Mouse (Mus musculus) MEL (cell line): ENCODE measurements around the gene Tspan4. TPM values are rescaled to one million over a fixed set of nuclear protein-coding genes. Genes with fewer than 3 reads are reported as not detected.
A peak's percentile ranks its signal among the peaks of the same experiment; 100 is the strongest.

Source experiments
- DNase-seq: peaks from one replicate; pipeline ENCODE4 v3.0.0; 2011; ENCODE audit warnings: low read depth, low spot score
- H3K27ac ChIP-seq: 2 replicates; pipeline ENCODE4 v1.5.1; 2012; ENCODE audit warnings: low read depth, mild to moderate bottlenecking, control low read depth, low read length, moderate library complexity; ENCODE audit not compliant: control insufficient read depth
- H3K27me3 ChIP-seq, 2 experiments: fragments of 150-350 bp in 1 of 2; sonication (generic) in 1 of 2; 2 replicates each; pipeline ENCODE4 v1.6.1; 2012; ENCODE audit warnings: low read length in 2 of 2, mild to moderate bottlenecking in 2 of 2, improper control_type of control experiment in 1 of 2, moderate library complexity in 1 of 2; ENCODE audit not compliant: insufficient read depth in 2 of 2, control insufficient read depth in 1 of 2
- H3K36me3 ChIP-seq, 2 experiments: 2 replicates each; pipeline ENCODE4 v1.6.1; 2012 to 2014; ENCODE audit warnings: low read length in 2 of 2, improper control_type of control experiment in 1 of 2, inconsistent platforms in 1 of 2, mild to moderate bottlenecking in 1 of 2; ENCODE audit not compliant: insufficient read depth in 2 of 2, control insufficient read depth in 1 of 2
- H3K4me1 ChIP-seq, 2 experiments: fragments of 150-350 bp in 1 of 2; sonication (generic) in 1 of 2; 2 replicates each; pipeline ENCODE4 v1.6.1; 2012; ENCODE audit warnings: low read length in 2 of 2, improper control_type of control experiment in 1 of 2, mild to moderate bottlenecking in 1 of 2; ENCODE audit not compliant: insufficient read depth in 2 of 2, control insufficient read depth in 1 of 2
- H3K4me3 ChIP-seq, 2 experiments: fragments of 150-350 bp in 1 of 2; sonication (generic) in 1 of 2; 2 replicates each; pipeline ENCODE4 v1.5.1; 2012; ENCODE audit warnings: low read depth in 2 of 2, low read length in 2 of 2, mild to moderate bottlenecking in 2 of 2, moderate library complexity in 2 of 2, control low read depth in 1 of 2, improper control_type of control experiment in 1 of 2; ENCODE audit not compliant: control insufficient read depth in 1 of 2, insufficient read depth in 1 of 2
- H3K79me2 ChIP-seq: 2 replicates; pipeline ENCODE4 v1.6.1; 2012; ENCODE audit warnings: mild to moderate bottlenecking, low read length, moderate library complexity; ENCODE audit not compliant: control insufficient read depth, poor library complexity, insufficient read depth
- H3K9ac ChIP-seq: 2 replicates; pipeline ENCODE4 v1.6.1; 2012; ENCODE audit warnings: low read depth, mild to moderate bottlenecking, control low read depth, low read length, moderate library complexity; ENCODE audit not compliant: control insufficient read depth, poor library complexity, severe bottlenecking
- H3K9me3 ChIP-seq: fragments of 150-350 bp; sonication (generic); replicated peaks from 2 replicates; pipeline ENCODE4 v1.6.1; 2012; ENCODE audit warnings: mild to moderate bottlenecking, low read length, improper control_type of control experiment, moderate library complexity; ENCODE audit not compliant: insufficient read depth
- CHD2 ChIP-seq: IDR thresholded peaks from 2 replicates; pipeline ENCODE4 v1.6.1; 2011; ENCODE audit warnings: low read length, improper control_type of control experiment
- E2F4 ChIP-seq: IDR thresholded peaks from 2 replicates; pipeline ENCODE4 v1.6.1; 2011; ENCODE audit warnings: low read depth, low read length, improper control_type of control experiment, borderline replicate concordance
- JUND ChIP-seq: IDR thresholded peaks from 2 replicates; pipeline ENCODE4 v1.6.1; 2011; ENCODE audit warnings: low read depth, mild to moderate bottlenecking, improper control_type of control experiment, low read length
- MAZ ChIP-seq: IDR thresholded peaks from 2 replicates; pipeline ENCODE4 v1.6.1; 2012; ENCODE audit warnings: low read depth, mild to moderate bottlenecking, inconsistent platforms, low read length, improper control_type of control experiment
- MXI1 ChIP-seq: IDR thresholded peaks from 2 replicates; pipeline ENCODE4 v1.6.1; 2011; ENCODE audit warnings: mild to moderate bottlenecking, low read depth, low read length, improper control_type of control experiment
- NELFE ChIP-seq: IDR thresholded peaks from 2 replicates; pipeline ENCODE4 v1.6.1; 2011; ENCODE audit warnings: low read depth, low read length, improper control_type of control experiment
- POLR2A ChIP-seq, 2 experiments: IDR thresholded peaks; 2 replicates each; pipeline ENCODE4 v1.6.1; 2011 to 2012; ENCODE audit warnings: low read length in 2 of 2, mild to moderate bottlenecking in 2 of 2, control low read depth in 1 of 2, improper control_type of control experiment in 1 of 2, low read depth in 1 of 2, moderate library complexity in 1 of 2; ENCODE audit not compliant: control insufficient read depth in 1 of 2, insufficient read depth in 1 of 2, poor library complexity in 1 of 2
- POLR2AphosphoS2 ChIP-seq: IDR thresholded peaks from 2 replicates; pipeline ENCODE4 v1.6.1; 2011; ENCODE audit warnings: low read length, improper control_type of control experiment
- RCOR1 ChIP-seq: IDR thresholded peaks from 2 replicates; pipeline ENCODE4 v1.6.1; 2012; ENCODE audit warnings: low read depth, mild to moderate bottlenecking, inconsistent platforms, low read length, improper control_type of control experiment
- TAL1 ChIP-seq: IDR thresholded peaks from 2 replicates; pipeline ENCODE4 v1.6.1; 2012; ENCODE audit warnings: mild to moderate bottlenecking, inconsistent platforms, low read length, moderate library complexity, mixed read lengths
- TBP ChIP-seq: IDR thresholded peaks from 2 replicates; pipeline ENCODE4 v1.8.0; 2011; ENCODE audit warnings: low read depth, low read length, improper control_type of control experiment
- ZC3H11A ChIP-seq: IDR thresholded peaks from 2 replicates; pipeline ENCODE4 v1.6.1; 2012; ENCODE audit warnings: low read depth, mild to moderate bottlenecking, inconsistent platforms, low read length, improper control_type of control experiment
- ZMIZ1 ChIP-seq: IDR thresholded peaks from 2 replicates; pipeline ENCODE4 v1.6.1; 2012; ENCODE audit warnings: low read depth, mild to moderate bottlenecking, inconsistent platforms, low read length, improper control_type of control experiment, moderate library complexity
- polyA plus RNA-seq, 2 experiments: library from polyadenylated mRNA; stranded (reverse) in 1 of 2; unstranded in 1 of 2; fragments of >175 nt in 1 of 2; fragments of >200 nt in 1 of 2; gene quantifications; 2 replicates each; pipeline versions ENCODE4 v1.2.1 to v1.2.4; 2012; ENCODE audit warnings: low replicate concordance in 2 of 2, low read depth in 1 of 2; ENCODE audit not compliant: insufficient read length in 2 of 2, insufficient read depth in 1 of 2, missing spikeins in 1 of 2
- total RNA-seq: library from RNA; depleted of rRNA; stranded (reverse); fragments of 300-350 nt; gene quantifications from 2 replicates; pipeline ENCODE4 v1.2.3, GENCODE M21; 2012

Tspan4 gene
- total and polyA plus RNA-seq, 3 experiments, result 97.9 to 110 TPM; not detected in 1

DNA sequence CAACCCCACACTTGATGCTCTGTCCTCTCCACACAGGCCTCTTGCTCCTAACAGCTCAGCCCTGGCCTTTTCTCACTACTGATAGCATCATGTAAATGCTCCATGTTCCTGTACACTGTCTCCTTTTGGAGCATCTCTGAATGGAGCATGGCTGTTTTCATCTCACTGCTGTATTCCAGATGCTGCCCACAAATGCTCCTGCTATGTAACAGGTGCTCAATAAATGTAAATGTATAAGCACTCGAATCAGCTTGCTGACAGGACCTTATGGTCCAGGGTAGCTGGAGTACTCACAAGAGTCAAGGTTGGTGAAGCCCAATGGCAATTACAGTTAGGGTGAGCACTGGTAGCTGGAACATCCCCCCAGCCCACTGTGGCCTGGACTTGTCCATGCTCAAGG is 3.8 kb upstream of the Tspan4 start:
- DNase-seq, result no peak
- H3K27me3 ChIP-seq, result no peaks in the 10 kb centered on the region
- no peak overlapping the region for H3K4me3 ChIP-seq
- H3K4me1 ChIP-seq, result peaks cover 8 to 27% of the 10 kb centered on the region in 2 experiments; a peak in 3 of 4 replicates
- peaks cover 42% of the 10 kb centered on the region for H3K79me2 ChIP-seq
- no peak overlapping the region for H3K9ac ChIP-seq
- TF ChIP-seq POLR2A (IDR thresholded peaks at IDR 0.05; ENCODE audit: control insufficient read depth in 1 of 2, insufficient read depth in 1 of 2, low read depth in 1 of 2, low read length in 2 of 2, poor library complexity in 1 of 2) (peak in 1 of 2 experiments; percentile 18; a peak in 1 of 4 replicates), TAL1 (no peak), TBP (no peak), MXI1 (no peak)
- no peaks in the 10 kb centered on the region for H3K9me3 ChIP-seq
- H3K36me3 ChIP-seq, result peaks cover 0 to 18% of the 10 kb centered on the region in 2 experiments; a peak in 2 of 4 replicates
- H3K27ac ChIP-seq, result no peak overlapping the region

DNA sequence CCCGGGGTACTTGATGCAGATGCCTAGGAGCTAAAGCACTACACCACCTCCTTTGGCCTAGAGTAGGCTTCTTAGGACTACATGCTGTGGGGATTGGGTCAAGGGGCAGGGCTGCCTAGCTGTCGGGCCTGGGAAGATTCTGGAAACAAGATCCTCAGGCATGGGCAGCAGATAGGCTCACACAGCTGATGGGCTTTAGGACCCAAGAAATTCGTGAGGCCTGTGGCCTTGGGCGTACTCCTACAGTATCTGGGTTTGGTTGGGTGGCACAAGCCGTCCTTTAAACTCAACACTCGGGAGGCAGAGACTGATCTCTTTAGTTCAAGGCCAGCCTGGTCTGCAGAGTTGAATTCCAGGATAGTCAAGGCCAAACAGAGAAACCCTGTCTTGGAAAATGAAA is 2.8 kb upstream of the Tspan4 start:
- Histone ChIP-seq H3K4me1 (peaks cover 3 to 25% of the 10 kb centered on the region in 2 experiments; a peak in 3 of 4 replicates), H3K4me3 (no peak overlapping the region), H3K27me3 (no peaks in the 10 kb centered on the region), H3K36me3 (peaks cover 0 to 18% of the 10 kb centered on the region in 2 experiments; a peak in 2 of 4 replicates), H3K27ac (no peak overlapping the region), H3K9me3 (no peaks in the 10 kb centered on the region), H3K79me2 (peaks cover 52% of the 10 kb centered on the region), H3K9ac (no peak overlapping the region)
- TF ChIP-seq RCOR1 (no peak), TAL1 (no peak), POLR2A (IDR thresholded peaks at IDR 0.05; ENCODE audit: control insufficient read depth in 1 of 2, insufficient read depth in 1 of 2, low read depth in 1 of 2, low read length in 2 of 2, poor library complexity in 1 of 2) (peak in 1 of 2 experiments; percentile 11; a peak in 1 of 4 replicates), MXI1 (no peak)
- DNase-seq, result no peak

GRCm38 (mm10) chr7:141472763-141473162 is 2.3 kb upstream of the Tspan4 start:
- no peak for DNase-seq
- H3K79me2 ChIP-seq, result peaks cover 56% of the 10 kb centered on the region
- no peaks in the 10 kb centered on the region for H3K27me3 ChIP-seq
- H3K9me3 ChIP-seq, result no peaks in the 10 kb centered on the region
- H3K4me1 ChIP-seq, result peaks cover 3 to 31% of the 10 kb centered on the region in 2 experiments; a peak in 3 of 4 replicates
- no peak overlapping the region for H3K4me3 ChIP-seq
- no peak overlapping the region for H3K27ac ChIP-seq
- TF ChIP-seq CHD2, result no peak
- TF ChIP-seq POLR2AphosphoS2, result peak; percentile 17; the same call in 1 of the 2 replicates
- peak in 1 of 2 experiments; percentile 19; a peak in 1 of 4 replicates for TF ChIP-seq POLR2A (IDR thresholded peaks at IDR 0.05; ENCODE audit: control insufficient read depth in 1 of 2, insufficient read depth in 1 of 2, low read depth in 1 of 2, low read length in 2 of 2, poor library complexity in 1 of 2)
- TF ChIP-seq ZMIZ1, result peak; percentile 42; the same call in 1 of the 2 replicates
- peaks cover 0 to 22% of the 10 kb centered on the region in 2 experiments; a peak in 2 of 4 replicates for H3K36me3 ChIP-seq
- H3K9ac ChIP-seq, result no peak overlapping the region

- DNase-seq, result peak; percentile 49
- Histone ChIP-seq H3K4me1 (peaks cover 3 to 25% of the 10 kb centered on the region in 2 experiments; a peak in 3 of 4 replicates), H3K36me3 (peaks cover 0 to 21% of the 10 kb centered on the region in 2 experiments; a peak in 2 of 4 replicates), H3K27me3 (no peaks in the 10 kb centered on the region), H3K9me3 (no peaks in the 10 kb centered on the region), H3K27ac (no peak overlapping the region), H3K4me3 (peak overlapping the region; percentile 95), H3K9ac (peak overlapping the region; percentile 98), H3K79me2 (peaks cover 57% of the 10 kb centered on the region)
- no peak for TF ChIP-seq JUND
- TF ChIP-seq NELFE, result no peak
- TF ChIP-seq POLR2AphosphoS2, result no peak
- no peak for TF ChIP-seq ZC3H11A
- no peak for TF ChIP-seq E2F4
- no peak for TF ChIP-seq ZMIZ1
- TF ChIP-seq MAZ, result no peak
Measured at GRCm38 (mm10) chr7:141474160-141474559, 880 bp upstream of the Tspan4 start.
